Mouse (Mus musculus) heart, postnatal 36 days (tissue): Measurements from ENCODE around the gene Ifih1. TPM values are rescaled to one million over a fixed set of nuclear protein-coding genes. Genes with fewer than 3 reads are reported as not detected.

Experiments
- DNase-seq, 2 experiments: peaks; one replicate each; pipeline ENCODE4 v3.0.0; 2021 to 2022
- intact Hi-C: fragments of 180-260 bp; cut with DNase I; formaldehyde crosslinking; loops from one replicate; pipeline ENCODE4 v1.15.1; 2025
- total RNA-seq, 2 experiments: library from RNA; stranded (reverse); gene quantifications; 2 replicates each; pipeline ENCODE4 v1.2.3; 2021

The Ifih1 gene
- total RNA-seq, 2 experiments from 2014 or later, result 6.1 to 8.6 TPM

GRCm38 (mm10) chr2:62562661-62563485, 83.2 kb downstream of the Ifih1 start:
- intact Hi-C loops, result no loop called here
- no peak for DNase-seq

- intact Hi-C loops, result no loop called here
These were observed 88.6 kb downstream of the Ifih1 start for GRCm38 (mm10) chr2:62557417-62557816.

GRCm38 (mm10) chr2:62556349-62556748, 89.7 kb downstream of the Ifih1 start:
- intact Hi-C loops, result no loop called here
- no peak for DNase-seq

More at GRCm38 (mm10) chr2:62557417-62557816, 88.6 kb downstream of the Ifih1 start:
- DNase-seq, result no peak

- intact Hi-C loops, result loop anchor here (5.0 kb wide), 2 partner anchors 78 to 583 kb away; no protein-coding TSS in a partner anchor
- DNase-seq, result no peak
These were observed 96.4 kb downstream of the Ifih1 start for GRCm38 (mm10) chr2:62549659-62550058.

GRCm38 (mm10) chr2:62549131-62549530, 96.9 kb downstream of the Ifih1 start:
- no peak for DNase-seq
- intact Hi-C loops, result loop anchor here (5.0 kb wide), 1 partner anchor 78 kb away; no protein-coding TSS in a partner anchor

GRCm38 (mm10) chr2:62548104-62548503, 98.0 kb downstream of the Ifih1 start:
- DNase-seq, result no peak
- intact Hi-C loops, result loop anchor here (5.0 kb wide), 1 partner anchor 79 kb away; no protein-coding TSS in a partner anchor

Other genes with a start within 250 kb of the Ifih1 start
- 1 to 10 TPM; 5.2 to 5.9 TPM for gene Dpp4, start 234.0 kb downstream of the Ifih1 start, total RNA-seq
- gene Gcg, start 162.6 kb downstream of the Ifih1 start, total RNA-seq, result not detected
- 1 to 10 TPM; 2.9 to 3.7 TPM for gene Fap, start 72.2 kb downstream of the Ifih1 start, total RNA-seq
- gene Gca, start 18.0 kb upstream of the Ifih1 start, total RNA-seq, result 10 to 100 TPM; 26.4 to 29.9 TPM